Mouse (Mus musculus) spleen, postnatal 36 days (tissue): ENCODE data around the gene Ak4.
"Not testable (repeated sequence)": the region's sequence is repeated elsewhere in the genome, so short reads cannot be mapped to it uniquely, and the experiment has no call there.

Experiments
- DNase-seq, 2 experiments: peaks; one replicate each; pipeline ENCODE4 v3.0.0; 2022; ENCODE audit warnings: low spot score in 2 of 2, mixed read lengths in 1 of 2

The Ak4 gene

GRCm38 (mm10) chr4:101423571-101423970 lies 4.5 kb downstream of the Ak4 start:
- DNase-seq: no peak

GRCm38 (mm10) chr4:101424495-101424894 lies 5.4 kb downstream of the Ak4 start:
- no peak for DNase-seq

GRCm38 (mm10) chr4:101425119-101425518 lies 6.0 kb downstream of the Ak4 start:
- DNase-seq: no peak

GRCm38 (mm10) chr4:101425666-101426065 lies 6.6 kb downstream of the Ak4 start:
- DNase-seq: no peak

- DNase-seq: no peak
Observed at GRCm38 (mm10) chr4:101426566-101426965, 7.5 kb downstream of the Ak4 start.

- no peak for DNase-seq
Observed at GRCm38 (mm10) chr4:101427886-101428680, 9.0 kb downstream of the Ak4 start.

- no peak for DNase-seq
Observed at GRCm38 (mm10) chr4:101429073-101429472, 10.0 kb downstream of the Ak4 start.

- no peak for DNase-seq
Observed at GRCm38 (mm10) chr4:101430000-101430399, 10.9 kb downstream of the Ak4 start.

- DNase-seq: no peak
Observed at GRCm38 (mm10) chr4:101436761-101437512, 17.9 kb downstream of the Ak4 start.

GRCm38 (mm10) chr4:101438271-101438670 lies 19.2 kb downstream of the Ak4 start:
- no peak for DNase-seq

GRCm38 (mm10) chr4:101439738-101440389 lies 20.8 kb downstream of the Ak4 start:
- DNase-seq: peak in 1 of 2 experiments; percentile 21

- no peak for DNase-seq
Observed at GRCm38 (mm10) chr4:101442791-101443190, 23.7 kb downstream of the Ak4 start.

GRCm38 (mm10) chr4:101443419-101443991 lies 24.4 kb downstream of the Ak4 start:
- no peak for DNase-seq

GRCm38 (mm10) chr4:101445660-101446059 lies 26.6 kb downstream of the Ak4 start:
- no peak for DNase-seq

- not testable (repeated sequence) for DNase-seq
Observed at GRCm38 (mm10) chr4:101446606-101447005, 27.5 kb downstream of the Ak4 start.

- DNase-seq: no peak
Observed at GRCm38 (mm10) chr4:101448701-101449100, 29.6 kb downstream of the Ak4 start.

GRCm38 (mm10) chr4:101449344-101449743 lies 30.3 kb downstream of the Ak4 start:
- DNase-seq: no peak

GRCm38 (mm10) chr4:101450150-101450780 lies 31.2 kb downstream of the Ak4 start:
- no peak for DNase-seq

GRCm38 (mm10) chr4:101451089-101451488 lies 32.0 kb downstream of the Ak4 start:
- DNase-seq: no peak

GRCm38 (mm10) chr4:101452829-101453228 lies 33.8 kb downstream of the Ak4 start:
- DNase-seq: no peak

GRCm38 (mm10) chr4:101457176-101457575 lies 38.1 kb downstream of the Ak4 start:
- no peak for DNase-seq

GRCm38 (mm10) chr4:101458341-101458740 lies 39.3 kb downstream of the Ak4 start:
- peak; percentile 2 to 10 for DNase-seq
